Mouse (Mus musculus): Measurements from ENCODE around the gene AI182371.

AI182371 gene

DNA sequence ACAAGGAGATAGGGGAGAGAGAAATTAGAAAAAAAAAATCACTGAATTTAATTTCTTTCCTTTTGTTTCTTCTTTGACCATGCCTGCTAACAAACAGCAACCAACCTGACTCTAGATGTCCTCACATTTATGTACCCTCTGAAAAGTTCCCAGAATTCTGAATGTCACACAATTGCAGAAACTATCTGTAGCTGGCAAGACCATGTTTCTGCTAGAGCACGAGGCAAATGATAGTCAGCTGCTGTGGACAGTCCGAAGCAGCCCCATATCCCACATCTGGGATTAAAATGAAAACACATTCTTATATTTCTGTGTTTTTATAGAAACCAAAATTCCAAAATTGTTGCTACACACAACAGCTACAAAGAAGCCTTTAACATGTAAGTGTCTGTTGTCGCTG is at the start of gene AI182371:
Gene AI182371, minus strand, starts transcription at position 101 of the 400 bp plus-strand sequence.
- no peak for DNase-seq

DNA sequence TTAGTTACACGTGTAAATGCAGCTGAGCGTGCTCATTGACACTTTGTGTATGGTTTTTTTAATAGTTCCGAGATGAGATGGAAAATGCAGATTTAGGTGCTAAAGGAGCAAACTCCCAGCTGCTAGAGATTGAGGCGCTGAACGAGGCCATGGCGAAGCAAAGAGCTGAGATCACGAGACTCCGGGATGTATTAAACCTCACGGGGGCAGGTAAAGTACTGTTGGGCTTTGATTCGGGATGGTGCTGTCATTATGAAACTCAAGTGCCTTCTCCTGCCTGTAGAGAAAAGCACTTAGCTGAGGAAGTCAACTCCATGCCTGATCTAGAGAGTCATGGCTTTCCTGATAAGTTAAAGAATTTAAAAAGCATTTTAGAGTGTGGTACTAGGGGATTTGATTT is 47.5 kb upstream of the AI182371 start:
- DNase-seq, result no peak

DNA sequence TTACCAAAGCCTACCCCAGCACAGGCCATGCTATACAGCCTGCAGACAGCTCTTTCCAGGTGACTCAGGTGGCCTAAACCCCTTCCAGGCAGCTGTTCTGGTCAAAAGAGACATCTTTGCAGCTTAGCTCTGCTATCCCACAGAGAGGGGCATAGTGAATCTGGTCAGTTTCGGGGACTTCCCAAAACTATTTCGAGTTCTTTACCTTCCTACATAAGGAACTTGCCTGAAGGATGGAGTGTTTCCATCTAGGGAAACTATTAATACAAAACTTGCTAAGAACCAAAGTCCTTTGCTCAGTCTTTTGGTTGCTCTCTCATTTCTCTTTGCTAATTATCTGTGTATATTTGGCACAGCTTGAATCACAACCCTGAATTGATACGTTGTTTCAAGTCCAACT is 40.3 kb upstream of the AI182371 start:
- DNase-seq, result no peak

DNA sequence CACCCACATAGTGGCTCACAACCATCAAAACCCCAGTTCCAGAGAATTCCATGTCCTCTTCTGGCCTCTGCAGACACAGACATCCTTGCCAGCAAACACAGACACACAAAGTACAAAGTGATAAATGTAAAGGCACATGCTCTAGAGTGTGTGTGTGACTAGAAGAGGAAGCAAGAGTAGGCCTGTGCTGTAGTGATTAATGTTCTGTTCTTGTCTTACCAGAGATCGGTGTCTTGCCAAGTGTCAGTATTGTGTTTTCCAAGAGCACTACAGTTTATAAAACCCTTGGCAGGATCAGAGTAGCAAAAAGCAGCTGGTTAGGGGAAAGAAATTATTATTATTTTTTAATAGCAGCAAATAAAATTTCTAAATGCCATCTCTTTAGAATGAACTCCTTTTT is 37.2 kb upstream of the AI182371 start:
- DNase-seq, result no peak

DNA sequence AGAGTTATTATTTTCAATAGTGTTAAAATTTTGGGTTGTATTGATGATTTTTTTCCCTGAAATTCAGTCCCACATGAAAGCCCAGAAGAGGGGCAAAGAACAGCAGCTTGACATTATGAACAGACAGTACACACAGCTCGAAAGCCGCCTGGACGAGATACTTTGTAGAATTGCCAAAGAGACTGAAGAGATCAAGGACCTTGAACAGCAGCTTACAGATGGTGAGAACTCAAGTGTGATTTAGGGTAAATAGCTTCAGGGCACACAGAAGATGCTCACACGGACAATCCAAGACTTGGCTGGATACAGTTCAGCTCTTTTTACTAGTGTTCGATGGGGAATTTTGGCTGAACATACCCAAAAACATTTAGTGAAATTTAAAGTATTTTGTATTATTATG is 32.5 kb upstream of the AI182371 start:
- DNase-seq, result no peak

DNA sequence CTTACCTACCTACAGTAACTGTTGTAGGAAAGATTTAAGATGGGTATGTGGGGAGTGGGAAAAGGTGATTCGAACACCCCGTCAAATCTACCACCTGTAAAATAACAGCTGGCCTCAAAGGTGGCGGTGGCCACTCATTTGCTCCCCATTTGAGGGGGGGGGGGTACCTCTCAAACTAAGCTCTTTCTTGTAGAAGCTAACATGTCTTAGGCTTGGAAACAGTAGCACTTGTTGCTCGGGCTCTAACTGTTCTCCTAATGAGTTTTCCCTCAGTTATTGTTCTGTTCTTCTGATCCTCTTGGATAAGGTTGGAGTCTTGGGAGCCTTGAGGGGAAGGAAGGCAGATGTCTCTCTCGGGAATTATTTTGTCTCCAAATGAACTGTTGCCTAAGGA is 31.3 kb upstream of the AI182371 start:
- no peak for DNase-seq

DNA sequence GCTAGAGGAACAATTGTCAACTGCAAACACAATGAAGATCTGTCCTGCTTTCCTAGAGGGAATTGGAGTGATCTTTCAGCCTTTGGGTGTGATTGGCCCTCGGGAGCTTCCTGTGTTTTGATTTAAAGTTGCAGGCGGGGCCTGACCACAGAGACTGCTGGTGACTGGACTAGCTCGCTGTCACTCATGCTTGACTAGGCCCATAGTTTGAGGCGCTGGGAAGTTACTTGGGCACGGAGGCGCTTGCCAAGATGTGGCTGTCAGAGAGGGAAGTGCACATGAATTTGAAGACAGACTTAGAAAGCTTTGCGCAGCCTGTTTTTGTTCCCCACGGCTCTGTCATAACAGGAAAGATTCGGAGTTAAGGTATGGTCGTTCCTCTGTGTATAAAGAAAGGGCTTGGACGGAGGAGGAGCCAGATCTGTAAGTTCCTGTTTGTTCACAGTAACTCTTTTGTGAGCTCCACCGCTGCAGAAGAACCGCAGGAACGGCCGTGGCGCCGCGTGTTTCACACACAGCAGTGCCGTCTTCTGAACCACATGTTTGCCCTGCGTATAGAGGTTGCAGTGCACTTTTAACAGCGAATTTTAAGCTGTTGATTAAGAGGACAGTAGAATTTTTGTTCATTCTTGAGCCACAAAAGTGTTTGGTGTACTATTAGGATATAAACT is 30.8 kb upstream of the AI182371 start:
- DNase-seq, result peak; percentile 86 to 92

DNA sequence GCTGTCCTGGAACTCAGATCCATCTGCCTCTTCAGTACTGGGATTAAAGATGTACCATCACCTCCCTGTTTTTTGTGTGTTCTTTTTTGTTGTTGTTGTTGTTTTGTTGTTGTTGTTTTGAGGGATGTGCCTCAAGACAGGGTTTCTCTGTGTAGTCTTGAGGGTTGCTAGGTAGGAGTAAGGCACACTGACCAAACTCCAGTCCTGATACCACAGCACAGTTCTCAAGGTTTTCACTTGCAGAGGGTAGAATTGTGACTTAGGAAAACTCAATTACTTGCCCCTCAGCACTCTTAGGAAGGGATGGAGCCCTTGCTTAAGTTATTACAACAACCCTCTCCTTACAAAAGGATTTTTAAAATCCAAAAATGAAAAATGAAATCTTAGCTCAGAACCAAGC is 30.1 kb upstream of the AI182371 start:
- no peak for DNase-seq

DNA sequence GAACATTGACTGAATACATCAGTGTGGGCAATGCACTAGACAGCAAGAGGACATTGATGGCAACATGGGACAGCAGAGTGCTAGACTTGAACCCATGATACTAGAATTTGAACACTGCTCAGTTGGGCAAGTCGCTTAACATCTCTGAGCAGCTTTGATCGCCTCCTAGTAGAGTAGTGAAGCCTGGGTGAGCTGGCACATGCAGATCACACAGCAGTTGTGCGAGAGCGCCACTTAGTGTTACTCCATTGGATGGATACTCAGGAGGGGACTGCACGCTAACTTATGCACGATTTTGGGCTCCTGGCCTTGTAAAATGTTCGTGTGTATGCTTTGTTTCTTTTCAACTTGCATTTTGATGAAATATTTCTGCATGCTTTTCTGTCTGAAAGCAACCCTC is 23.4 kb upstream of the AI182371 start:
- no peak for DNase-seq

DNA sequence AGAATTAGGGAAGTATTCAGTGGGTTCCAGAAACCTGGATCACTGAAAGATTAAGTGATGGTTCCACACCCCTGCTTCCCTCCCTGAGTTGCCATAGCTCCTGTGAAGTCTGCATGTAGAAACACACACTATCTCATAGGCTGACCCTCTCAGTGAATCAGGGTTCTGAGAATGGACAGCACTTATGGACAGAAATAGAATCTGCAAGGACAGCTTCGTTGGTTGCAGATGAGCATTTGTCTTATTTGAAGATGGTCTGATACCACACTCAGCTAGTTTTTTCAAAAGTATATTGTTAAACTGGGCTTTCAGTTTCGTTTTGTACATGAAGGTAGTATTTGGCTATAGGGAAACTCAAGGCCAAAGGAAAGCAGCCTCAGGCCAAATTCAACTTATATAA is 9.2 kb upstream of the AI182371 start:
- DNase-seq, result no peak

DNA sequence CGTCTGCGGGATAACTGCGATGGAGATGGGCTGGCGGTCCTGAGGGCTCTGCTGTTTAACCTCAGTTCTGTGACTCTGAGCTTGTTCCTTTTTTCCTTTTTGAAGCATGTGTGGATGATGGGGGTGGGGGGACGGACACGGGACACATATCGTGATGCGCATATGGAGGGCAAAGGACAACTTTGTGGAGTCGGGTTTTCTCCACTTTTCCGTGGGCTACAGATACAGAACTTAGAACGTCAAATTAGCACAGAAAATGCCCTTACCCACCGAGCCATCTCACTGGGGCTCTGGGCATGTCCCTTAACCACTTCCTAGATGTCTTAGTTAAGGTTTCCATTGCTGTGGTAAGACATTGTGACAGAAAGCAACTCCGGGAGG is 8.6 kb upstream of the AI182371 start:
- DNase-seq, result no peak

DNA sequence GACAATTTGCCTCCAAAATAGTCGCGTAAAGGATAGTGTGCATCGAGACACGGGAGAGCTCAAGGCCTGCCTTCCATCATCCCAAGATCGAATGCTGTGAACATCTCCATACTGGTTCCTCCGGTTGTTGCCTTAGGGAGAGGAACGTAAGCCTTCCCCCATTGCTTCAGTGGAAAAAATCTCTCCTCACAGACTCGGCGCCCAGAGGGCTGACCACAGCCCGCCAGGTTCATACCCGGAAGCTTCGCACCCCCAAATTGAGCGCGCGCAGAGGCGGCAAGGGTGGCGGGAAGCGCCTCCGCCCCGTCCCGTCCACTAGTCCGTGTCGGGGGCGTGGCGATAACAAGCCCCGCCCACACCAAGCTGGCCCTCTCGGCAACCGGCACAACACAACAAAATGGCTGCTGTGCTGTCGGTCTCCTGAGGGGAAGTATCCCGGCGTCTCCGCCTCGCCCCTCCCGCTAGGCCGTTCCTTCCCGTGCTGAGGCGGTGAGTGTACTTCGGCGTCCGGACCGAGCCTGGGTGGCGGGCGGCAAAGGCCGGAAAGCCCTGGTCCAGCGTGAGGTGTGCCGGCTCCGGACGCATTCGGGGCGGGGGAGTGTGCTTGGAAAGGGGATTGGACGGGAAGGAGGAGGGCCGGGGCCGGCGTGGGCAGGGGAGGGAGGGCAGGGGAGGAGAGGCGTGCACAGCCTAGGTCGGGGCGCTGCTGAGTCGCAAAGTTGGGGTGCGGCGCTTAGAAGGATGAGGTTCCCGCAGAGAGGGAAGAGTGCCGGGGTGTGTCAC is 8.0 kb upstream of the AI182371 start, which contains the start of gene Cntrl:
Gene Cntrl, plus strand, starts transcription at position 352 of the 783 bp plus-strand sequence.
- peak; percentile 94 to 97 for DNase-seq

DNA sequence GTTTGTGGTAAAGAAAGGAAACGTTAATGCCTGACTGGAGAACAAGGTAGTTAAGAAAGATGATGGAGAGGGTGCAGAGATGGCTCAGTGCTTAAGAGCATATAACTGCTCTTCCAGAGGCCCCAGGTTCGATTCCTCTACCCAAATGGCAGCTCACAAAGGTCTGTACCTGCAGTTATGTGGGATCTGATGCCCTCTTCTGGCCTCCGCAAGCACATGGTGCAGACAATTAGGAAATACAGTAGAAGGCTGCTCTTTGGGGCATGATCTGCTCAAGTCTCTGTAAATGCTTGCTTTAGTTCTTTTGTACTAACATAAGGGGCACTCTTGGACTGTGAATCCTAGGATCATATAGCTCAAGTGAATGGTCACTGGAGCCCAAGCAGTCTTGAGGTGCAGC is 7.4 kb upstream of the AI182371 start:
- peak in 1 of 2 experiments; percentile 22 for DNase-seq

DNA sequence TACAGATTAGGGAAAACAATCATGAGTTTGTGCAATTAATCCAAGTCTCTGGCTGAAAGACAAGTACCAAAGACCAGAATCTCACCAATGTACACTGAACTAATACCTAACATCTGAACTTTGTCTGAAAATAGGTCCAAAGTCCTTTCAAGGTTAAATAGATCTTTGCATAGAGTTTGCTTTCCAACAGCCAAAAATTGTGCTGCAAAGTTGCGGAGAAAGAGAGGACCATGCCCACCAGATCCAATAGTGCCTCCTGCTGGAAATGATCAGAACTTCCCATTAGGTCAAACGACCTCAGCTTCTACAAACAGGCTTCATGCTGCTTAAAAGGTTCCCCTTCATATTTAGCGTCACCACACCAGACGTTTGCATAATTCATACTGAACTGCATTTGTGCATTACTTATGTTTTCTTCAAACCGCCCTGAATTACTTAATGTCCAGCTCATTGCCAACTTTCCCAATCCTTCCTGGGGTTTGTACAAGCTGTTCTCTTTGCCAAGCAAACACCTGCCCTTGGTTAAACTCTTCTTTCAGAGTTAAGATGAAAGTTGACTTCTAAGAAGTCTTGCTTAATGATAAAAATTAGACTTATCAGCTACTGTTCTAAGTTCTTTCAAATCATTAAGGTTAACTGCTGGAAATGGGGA is 6.8 kb upstream of the AI182371 start:
- DNase-seq, result peak in 1 of 2 experiments; percentile 22

DNA sequence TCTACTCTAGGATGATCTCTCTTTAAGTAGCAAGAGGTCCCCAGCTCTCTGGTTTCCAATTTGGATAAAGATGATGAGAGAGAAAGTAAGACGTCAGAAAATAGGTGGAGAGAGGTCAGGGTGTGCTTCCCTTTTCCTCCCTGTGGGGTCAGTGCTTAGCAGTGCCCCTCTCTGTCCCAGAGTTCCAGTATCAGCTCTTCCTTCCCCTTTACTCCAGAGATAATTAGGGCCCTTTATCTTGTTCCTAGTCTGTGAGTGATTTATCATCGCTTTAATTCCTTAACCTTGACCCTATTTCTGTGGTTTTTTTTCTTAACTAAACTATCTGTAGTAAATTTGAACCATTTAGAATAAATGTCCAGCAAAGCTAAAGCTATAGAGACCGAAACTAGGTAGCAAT is 3.5 kb upstream of the AI182371 start:
- DNase-seq, result no peak

DNA sequence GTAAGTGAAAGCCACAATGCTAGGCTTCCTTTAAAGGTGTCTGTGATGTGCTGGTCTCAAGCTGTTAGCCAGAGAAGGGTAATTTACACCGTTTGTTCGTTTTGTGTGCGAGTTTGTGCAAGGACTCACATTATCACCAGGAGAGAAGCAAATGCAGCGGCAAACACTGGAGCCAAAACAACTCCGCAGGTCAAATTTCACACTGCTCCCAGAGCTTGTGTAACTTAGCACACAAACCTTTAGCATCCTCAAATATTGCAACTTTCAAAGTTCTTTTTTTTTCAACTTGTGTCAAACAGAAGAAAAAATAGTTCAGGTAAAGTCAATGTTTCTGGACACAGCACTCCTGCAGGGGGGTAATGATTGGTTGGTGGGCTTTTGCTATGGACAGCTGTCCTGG is 2.2 kb upstream of the AI182371 start:
- DNase-seq, result no peak

DNA sequence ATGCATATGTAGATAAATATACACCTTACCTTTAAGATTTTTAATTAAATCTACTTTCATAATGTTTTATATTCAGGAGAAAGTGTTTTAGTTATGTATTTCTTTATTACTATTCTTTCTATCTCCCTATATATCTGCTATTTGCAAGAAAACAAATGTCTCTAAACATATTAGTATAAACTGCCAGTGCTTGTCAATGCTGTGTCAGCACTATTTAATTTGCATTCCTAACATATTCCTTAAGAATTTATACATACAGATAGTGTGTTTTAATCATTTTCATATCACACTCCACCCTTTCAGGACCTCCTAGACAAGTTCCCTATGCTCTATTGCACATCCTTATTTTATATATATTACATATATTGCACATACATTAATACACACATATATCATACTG is 1.4 kb upstream of the AI182371 start:
- no peak for DNase-seq

DNA sequence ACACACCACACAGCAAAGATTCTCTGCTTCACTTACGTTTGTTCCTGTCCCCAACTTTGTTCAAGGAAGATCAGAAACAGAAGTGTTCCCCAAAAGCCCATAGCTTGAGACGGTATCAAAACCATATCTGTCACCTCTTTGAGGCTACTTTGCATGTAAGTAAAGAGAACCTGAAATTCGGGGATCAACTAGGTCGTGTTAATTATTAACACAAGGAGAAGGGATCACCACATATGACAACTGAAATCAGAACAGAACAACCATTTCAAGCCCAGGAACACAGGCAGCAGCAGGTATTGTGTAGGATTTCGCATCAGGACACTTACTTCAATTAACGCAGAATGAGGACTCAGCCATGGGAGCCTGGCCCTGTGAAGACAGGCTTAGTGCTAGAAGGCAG is 814 bp downstream of the AI182371 start:
- no peak for DNase-seq

DNA sequence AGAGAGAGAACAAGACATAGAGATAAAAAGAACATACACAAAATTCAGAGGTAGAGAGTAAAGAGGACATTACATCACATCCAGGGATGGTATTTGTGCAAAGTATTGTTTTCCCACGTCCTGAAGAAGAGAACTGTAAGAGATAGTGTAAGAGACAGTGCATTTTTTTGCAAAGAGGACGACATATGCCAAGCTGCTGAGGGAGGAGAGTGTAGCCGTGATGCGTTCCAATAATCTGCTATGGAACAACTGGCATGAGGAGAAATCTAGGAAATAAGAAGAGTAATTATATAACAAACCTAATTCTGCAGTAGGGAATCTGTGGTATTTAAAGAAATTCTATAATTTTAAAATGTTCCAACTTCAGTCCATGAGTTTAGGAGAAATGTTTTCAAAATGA is 13.9 kb downstream of the AI182371 start:
- no peak for DNase-seq

DNA sequence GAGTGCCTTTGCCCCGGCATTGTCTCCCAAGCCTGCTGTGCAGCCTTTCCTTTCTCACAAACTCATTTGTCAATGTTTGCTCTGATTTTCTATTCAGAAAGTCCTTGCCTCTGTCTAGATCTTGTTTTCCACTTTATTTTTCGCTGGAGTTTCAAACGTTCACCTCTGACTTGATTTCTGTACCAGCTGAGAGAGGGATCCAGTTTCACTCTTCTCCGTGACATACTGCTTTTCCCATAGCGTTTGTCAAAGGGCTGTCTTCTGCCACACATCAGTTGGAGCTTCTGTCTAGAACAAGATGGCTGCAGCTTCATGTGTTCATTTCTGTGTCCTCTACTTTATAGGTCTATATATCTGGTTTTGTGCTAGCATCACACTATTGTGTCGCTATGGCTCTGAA is 22.2 kb downstream of the AI182371 start:
- DNase-seq, result no peak

DNA sequence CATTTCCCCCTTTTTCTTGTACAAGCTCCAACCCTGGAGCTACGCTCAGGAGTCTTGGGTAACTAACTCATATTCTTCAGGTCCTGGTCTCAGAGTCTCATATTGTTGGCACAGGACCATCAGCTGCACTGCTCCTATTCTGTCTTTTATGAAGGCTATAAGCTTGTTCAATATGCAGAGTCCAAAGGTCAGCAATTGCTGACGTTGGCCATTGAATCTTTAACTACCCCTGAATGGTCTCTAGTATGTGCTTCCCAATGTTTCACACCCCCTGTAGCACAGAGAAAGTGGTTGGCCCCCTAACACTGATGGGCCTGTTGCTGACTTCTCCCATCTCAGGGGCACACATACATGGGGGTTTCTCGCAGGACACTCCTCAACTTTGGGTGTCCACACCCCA is 27.0 kb downstream of the AI182371 start:
- DNase-seq, result no peak

DNA sequence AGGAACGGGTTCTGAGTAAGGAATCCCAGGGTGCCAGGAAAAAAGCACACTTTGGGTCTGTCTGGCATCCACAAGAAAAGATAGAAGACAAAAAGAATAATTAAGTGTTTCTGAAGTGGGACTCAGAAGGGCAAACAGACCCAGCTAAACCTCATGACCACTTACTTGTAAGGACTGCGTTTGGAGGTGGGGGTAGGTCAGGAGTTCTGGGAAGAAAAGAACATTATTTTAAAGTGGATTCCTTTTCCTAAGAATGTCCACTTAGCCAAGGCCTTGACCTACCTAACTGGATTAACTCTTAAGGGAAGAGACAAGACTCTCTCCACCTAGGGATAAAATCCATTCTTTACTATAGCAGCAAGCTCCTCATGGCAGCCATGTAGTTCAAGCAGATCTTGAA is 28.8 kb downstream of the AI182371 start:
- DNase-seq, result no peak

DNA sequence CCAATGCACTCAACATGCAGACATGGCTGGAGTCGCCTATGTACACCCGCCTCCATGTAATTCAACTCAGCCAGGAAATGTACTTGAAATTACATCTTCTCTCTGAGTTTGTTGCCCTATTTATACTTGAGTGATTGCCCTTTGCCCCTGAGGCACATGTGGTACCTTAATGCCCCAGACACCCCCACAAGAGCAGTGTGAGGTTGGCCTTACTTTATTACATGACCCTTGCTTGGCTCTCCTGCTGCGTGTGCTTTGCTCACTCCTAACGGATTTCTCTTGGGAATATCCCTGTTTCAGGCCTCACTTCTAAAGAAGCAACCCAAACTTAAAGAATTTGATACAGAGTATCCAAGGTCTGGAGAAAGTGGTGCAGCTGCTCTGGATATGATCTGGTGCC is 31.1 kb downstream of the AI182371 start:
- no peak for DNase-seq

DNA sequence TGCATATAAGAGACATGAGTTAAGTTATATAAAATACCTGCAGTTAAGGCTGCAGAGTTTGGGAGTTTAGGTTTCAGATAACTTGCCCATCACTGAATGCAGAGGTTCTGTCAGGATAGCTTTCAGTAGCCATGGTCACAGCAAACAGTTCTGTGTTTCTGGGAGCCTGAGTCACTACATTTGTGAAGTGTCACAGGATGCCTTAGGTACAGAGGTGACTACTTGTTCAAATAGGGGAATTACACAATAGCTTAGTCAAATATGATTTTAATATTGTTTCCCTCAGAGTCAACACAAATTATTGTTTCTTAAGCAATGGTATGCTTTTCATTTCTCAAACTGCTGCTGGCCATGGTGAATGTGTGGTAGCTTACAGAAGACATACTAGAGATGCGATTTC is 32.2 kb downstream of the AI182371 start:
- DNase-seq, result no peak

Measured in spleen, adult 18-20 months (tissue).